Mouse (Mus musculus) testis, adult 2 months (tissue): ENCODE data around the gene Oaf.

Experiments used
- CTCF ChIP-seq: fragments of 200-500 bp; IDR thresholded peaks from 2 replicates; pipeline ENCODE4 v1.5.1; 2012; ENCODE audit warnings: low read depth, mild to moderate bottlenecking, inconsistent platforms, low read length, moderate library complexity; ENCODE audit not compliant: control insufficient read depth, insufficient read depth, insufficient replicate concordance
- POLR2A ChIP-seq: fragments of 200-500 bp; IDR thresholded peaks from 2 replicates; pipeline ENCODE4 v1.6.1; 2012; ENCODE audit warnings: low read depth, mild to moderate bottlenecking, inconsistent platforms, low read length, moderate library complexity; ENCODE audit not compliant: control insufficient read depth

- TF ChIP-seq POLR2A, result no peak
- TF ChIP-seq CTCF, result no peak
Observed at GRCm38 (mm10) chr9:43226573-43227160, 13.0 kb downstream of the Oaf start.
